Mouse (Mus musculus) myocyte (in vitro differentiated cells): Measurements from ENCODE around the gene Zfp362.

Source experiments
- CEBPB ChIP-seq: IDR thresholded peaks from 2 replicates; pipeline ENCODE4 v1.6.1; 2011; ENCODE audit warnings: mild to moderate bottlenecking, moderate library complexity; ENCODE audit not compliant: poor library complexity, insufficient read depth, severe bottlenecking
- E2F4 ChIP-seq: IDR thresholded peaks from one replicate; pipeline ENCODE4 v1.6.1; 2011; ENCODE audit warnings: mild to moderate bottlenecking, control low read depth, moderate library complexity; ENCODE audit not compliant: insufficient read depth
- MAX ChIP-seq: IDR thresholded peaks from one replicate; pipeline ENCODE4 v1.6.1; 2011; ENCODE audit warnings: low read depth, mild to moderate bottlenecking, control low read depth
- MYOD1 ChIP-seq, 3 experiments: IDR thresholded peaks; one replicate each; pipeline ENCODE4 v1.6.1; 2011; ENCODE audit warnings: control low read depth in 2 of 3, low read depth in 2 of 3, mild to moderate bottlenecking in 2 of 3, moderate library complexity in 1 of 3; ENCODE audit not compliant: insufficient read length in 2 of 3, control insufficient read depth in 1 of 3
- MYOG ChIP-seq, 3 experiments: IDR thresholded peaks; one replicate each; pipeline ENCODE4 v1.6.1; 2011; ENCODE audit warnings: control low read depth in 2 of 3, low read depth in 2 of 3, mild to moderate bottlenecking in 2 of 3; ENCODE audit not compliant: insufficient read length in 2 of 3, control insufficient read depth in 1 of 3, insufficient read depth in 1 of 3
- POLR2A ChIP-seq: IDR thresholded peaks from one replicate; pipeline ENCODE4 v1.6.1; 2011; ENCODE audit warnings: low read depth, mild to moderate bottlenecking, control low read depth, moderate library complexity; ENCODE audit not compliant: insufficient read length
- POLR2AphosphoS2 ChIP-seq: IDR thresholded peaks from one replicate; pipeline ENCODE4 v1.6.1; 2011; ENCODE audit warnings: low read depth, control low read depth; ENCODE audit not compliant: insufficient read length
- REST ChIP-seq: IDR thresholded peaks from one replicate; pipeline ENCODE4 v1.6.1; 2011; ENCODE audit warnings: mild to moderate bottlenecking, control low read depth, moderate library complexity; ENCODE audit not compliant: insufficient read depth, insufficient read length
- TCF12 ChIP-seq: IDR thresholded peaks from one replicate; pipeline ENCODE4 v1.6.1; 2011; ENCODE audit warnings: mild to moderate bottlenecking, control low read depth; ENCODE audit not compliant: poor library complexity, insufficient read depth, severe bottlenecking
- USF1 ChIP-seq: IDR thresholded peaks from one replicate; pipeline ENCODE4 v1.6.1; 2011; ENCODE audit warnings: low read depth, mild to moderate bottlenecking, control low read depth, moderate library complexity

DNA sequence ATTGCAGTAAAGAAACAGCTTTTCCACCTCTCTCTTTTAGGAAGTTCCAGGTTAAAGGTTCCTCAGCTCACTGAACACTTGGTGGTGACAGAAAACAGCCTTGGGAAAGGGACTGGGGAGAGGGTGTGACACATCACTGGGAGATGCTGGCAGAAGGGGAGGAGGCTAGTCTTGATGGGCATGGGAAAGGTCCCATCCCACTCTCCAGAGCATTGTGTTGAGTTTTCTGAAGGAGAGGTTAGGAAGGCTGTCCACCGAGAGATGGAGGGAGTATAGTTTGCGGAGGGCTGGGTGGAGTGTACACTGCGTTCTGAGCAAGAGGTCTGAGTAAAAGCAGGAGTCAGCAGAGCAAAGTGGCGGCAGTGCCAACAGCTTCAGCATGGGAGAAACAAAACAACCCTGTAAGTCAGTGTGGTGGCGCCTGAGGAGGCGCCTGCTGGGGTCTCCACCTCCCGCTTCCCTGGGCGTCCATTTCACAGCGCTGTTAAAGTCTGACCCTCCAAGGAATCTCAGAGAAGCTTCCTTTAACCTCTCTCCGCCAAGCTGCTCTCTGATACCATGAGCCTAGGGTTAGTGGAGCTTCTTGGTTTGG lies 63.4 kb downstream of the Zfp362 start:
- no peak for TF ChIP-seq MYOD1 (IDR thresholded peaks at IDR 0.05; ENCODE audit: control insufficient read depth in 1 of 3, insufficient read length in 2 of 3, low read depth in 2 of 3)
- TF ChIP-seq E2F4 = no peak
- no peak for TF ChIP-seq POLR2AphosphoS2
- no peak for TF ChIP-seq POLR2A
- no peak for TF ChIP-seq MAX
- TF ChIP-seq MYOG (IDR thresholded peaks at IDR 0.05; ENCODE audit: control insufficient read depth in 1 of 3, insufficient read depth in 1 of 3, insufficient read length in 2 of 3, low read depth in 2 of 3) = no peak
- no peak for TF ChIP-seq CEBPB
- TF ChIP-seq TCF12 = no peak
- TF ChIP-seq USF1 = no peak
- TF ChIP-seq REST = no peak
